Mouse (Mus musculus) spleen, embryonic (tissue): ENCODE results near the gene Atf7.

Experiments
- CTCF ChIA-PET: fragments of 350-600 bp; sonication (Branson Sonifier 250); formaldehyde crosslinking; loops from one replicate; lab custom pipeline; 2022; lab: Charles Lee

The Atf7 gene

GRCm38 (mm10) chr15:102622536-102622935 is 2.7 kb downstream of the Atf7 start:
- CTCF ChIA-PET: no interaction called here

- CTCF ChIA-PET: interaction anchor here (0.7 kb wide), 1 partner anchor 48 kb away, joined by 3 read pairs; no protein-coding TSS in a partner anchor
Measured at GRCm38 (mm10) chr15:102620765-102621164, 4.5 kb downstream of the Atf7 start.

DNA sequence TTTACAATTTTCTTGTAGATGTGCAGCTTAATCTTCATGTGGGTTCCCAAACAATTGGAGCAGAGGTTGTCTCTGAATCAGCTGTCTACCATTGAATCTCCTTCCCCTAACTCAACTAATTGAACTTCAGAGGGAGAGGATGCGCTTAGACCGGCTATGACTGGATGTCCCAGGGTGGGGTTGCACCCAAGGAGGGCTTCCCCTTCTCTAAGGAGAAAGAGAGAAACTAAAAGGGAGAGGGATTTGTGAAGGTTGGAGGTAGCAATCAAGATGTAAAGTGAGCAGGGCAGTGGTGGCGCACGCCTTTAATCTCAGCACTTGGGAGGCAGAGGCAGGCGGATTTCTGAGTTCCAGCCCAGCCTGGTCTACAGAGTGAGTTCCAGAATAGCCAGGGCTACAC is 5.8 kb downstream of the Atf7 start:
- CTCF ChIA-PET: no interaction called here

- CTCF ChIA-PET: interaction anchor here (1.2 kb wide), 1 partner anchor 54 kb away, joined by 4 read pairs; the partner anchor contains the start of gene Atp5g2
Measured at GRCm38 (mm10) chr15:102617654-102618053, 7.6 kb downstream of the Atf7 start.

DNA sequence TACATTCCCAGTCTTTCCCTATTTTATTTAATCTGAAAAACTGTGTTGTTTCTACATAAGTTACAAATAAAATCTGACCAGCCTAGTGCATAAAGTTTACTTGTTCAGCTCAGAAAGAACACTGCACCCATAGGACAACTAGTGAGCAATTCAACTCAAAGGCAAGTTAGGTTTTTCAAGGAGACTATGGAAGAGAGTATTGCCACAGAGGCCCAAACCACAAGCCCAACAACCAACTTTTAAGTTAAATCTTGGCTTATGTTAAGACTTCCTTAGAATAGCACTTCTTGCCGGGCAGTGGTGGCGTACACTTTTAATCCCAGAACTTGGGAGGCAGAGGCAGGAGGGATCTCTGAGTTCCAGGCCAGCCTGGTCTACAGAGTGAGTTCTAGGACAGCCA is 9.1 kb downstream of the Atf7 start:
- CTCF ChIA-PET: no interaction called here

DNA sequence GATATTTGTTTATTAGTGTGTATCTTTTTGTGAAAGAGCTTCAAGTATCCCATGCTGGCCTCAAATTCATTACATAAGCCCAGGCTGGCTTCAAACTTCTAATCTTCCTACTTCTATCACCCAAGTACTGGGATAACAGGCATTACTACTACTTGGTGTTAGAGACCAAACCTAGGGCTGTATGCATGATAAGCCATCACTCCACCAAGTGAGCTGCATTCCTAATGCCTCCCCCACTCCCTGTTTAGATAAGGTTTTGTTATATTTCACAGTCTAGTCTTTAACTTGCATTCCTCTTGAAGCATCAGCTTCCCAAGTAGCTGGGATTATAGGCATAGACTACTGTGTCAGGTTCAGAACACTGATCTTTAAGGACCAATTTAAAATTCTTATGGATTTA is 11.0 kb downstream of the Atf7 start:
- CTCF ChIA-PET: interaction anchor here (0.6 kb wide), 1 partner anchor 13 kb away, joined by 4 read pairs; no protein-coding TSS in a partner anchor

GRCm38 (mm10) chr15:102612966-102613365 is 12.3 kb downstream of the Atf7 start:
- CTCF ChIA-PET: interaction anchor here (0.6 kb wide), 1 partner anchor 659 kb away, joined by 3 read pairs; no protein-coding TSS in a partner anchor

DNA sequence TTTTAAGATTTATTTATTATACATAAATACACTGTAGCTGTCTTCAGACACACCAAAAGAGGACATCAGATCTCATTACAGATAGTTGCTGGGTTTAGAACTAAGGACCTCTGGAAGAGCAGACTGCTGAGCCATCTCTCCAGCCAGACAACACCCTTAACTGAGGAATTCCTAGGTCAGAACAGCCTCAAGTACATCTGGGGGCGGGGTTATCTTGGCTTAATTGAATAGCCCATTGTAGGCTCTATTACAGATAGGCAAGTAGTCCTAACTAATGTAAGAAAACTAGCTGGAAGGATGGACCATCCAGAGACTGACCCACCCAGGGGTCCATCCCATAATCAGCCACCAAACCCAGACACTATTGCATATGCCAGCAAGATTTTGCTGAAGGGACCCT is 16.7 kb downstream of the Atf7 start:
- CTCF ChIA-PET: interaction anchor here (0.7 kb wide), 1 partner anchor 18 kb away, joined by 3 read pairs; no protein-coding TSS in a partner anchor

DNA sequence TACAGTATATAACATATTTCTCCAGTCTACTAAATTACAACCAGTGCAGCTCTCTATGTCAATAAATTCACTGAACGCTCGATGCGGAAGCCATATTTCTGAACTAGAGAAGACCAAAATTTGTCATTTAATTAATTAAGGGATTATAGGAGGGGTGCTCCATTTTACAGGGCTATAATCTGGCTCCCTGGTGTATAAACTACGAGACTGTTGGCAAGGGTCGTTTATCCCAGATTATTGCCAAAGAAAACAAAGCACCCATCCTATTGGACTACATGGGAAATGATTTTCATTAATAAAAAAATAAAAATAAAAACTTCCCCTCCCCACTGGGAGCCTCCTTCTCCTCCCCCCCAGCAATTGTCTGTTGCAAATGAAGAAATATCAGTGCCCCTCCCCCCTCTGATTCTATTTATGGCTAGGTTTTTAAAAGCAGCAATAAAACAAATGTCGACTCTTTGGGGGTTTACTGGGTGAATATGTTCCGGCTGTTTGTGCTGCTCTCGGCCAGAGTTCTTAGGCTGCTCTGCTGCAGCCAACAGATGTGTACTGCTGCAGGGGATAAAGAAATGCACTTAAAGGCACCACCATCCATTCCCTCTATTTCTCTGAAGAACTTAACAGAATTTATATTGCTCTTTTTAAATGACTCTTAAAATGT is 31.1 kb downstream of the Atf7 start:
- CTCF ChIA-PET: no interaction called here

GRCm38 (mm10) chr15:102592674-102593073 is 32.6 kb downstream of the Atf7 start:
- CTCF ChIA-PET: no interaction called here

- CTCF ChIA-PET: interaction anchor here (0.6 kb wide), 2 partner anchors 18 to 48 kb away, joined by 3 read pairs; no protein-coding TSS in a partner anchor
Measured at GRCm38 (mm10) chr15:102590567-102590966, 34.7 kb downstream of the Atf7 start.

DNA sequence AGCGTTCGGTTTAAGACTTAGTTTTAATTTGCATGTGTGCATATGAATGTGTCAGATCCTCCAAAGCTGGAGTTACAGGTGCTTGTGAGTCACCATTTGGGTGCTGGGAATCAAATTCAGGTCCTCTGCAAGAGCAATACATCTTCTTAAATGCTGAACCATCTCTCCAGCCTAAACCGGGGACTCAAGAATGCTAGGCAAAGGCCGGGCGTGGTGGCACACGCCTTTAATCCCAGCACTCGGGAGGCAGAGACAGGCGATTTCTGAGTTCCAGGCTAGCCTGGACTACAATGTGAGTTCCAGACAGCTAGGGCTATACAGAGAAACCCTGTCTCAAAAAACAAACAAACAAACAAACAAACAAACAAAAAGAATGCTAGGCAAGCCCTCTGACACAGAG is 35.4 kb downstream of the Atf7 start:
- CTCF ChIA-PET: no interaction called here

DNA sequence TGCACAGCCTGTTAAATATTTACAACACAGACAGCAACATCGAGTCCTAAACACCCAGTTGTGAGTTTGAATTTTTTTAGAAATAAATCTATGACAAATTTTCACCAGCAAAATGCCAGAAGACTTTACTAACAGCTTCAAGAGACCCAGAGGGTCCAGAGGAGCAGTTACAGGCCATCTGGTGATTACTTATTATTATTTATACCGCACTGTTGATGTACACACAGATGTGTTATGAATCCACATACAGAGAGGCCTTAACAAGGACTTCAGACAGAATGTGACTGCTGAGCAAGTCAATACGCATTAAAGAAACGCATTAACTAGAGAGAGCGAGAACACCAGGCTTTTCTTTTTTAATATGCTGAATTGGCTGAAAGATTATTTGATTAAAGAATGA is 39.8 kb downstream of the Atf7 start:
- CTCF ChIA-PET: no interaction called here

DNA sequence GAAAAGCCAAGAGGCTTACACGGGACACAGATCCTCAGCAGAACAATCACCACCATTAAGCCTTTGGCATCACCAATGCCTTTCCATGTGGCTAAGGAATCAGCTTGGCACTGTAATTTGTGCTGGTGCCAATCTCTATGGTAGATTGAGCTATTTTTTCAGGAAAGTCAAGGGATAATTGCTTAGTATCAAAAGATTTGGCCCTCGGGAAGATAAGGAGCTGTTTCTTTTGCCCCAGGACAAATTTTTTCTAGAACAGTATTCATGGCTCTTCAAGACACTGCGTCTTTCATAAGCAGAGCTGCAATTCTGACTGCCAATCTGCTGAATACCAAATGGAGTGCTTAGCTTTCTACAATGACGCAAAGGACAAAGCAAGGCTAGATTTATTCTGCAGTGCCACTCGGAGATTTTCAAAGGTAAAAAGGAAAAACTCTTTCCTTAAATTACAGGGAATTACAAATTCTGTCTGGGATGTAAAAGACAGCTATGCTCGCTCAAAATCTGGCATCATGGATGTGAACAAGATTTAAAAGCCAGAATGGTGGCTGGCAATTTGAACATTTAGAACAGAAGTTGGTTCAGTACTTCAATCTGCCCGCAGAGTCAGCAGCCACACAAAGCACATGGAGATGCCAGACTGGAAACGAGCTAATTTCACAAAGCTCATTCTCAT is 41.4 kb downstream of the Atf7 start:
- CTCF ChIA-PET: no interaction called here

DNA sequence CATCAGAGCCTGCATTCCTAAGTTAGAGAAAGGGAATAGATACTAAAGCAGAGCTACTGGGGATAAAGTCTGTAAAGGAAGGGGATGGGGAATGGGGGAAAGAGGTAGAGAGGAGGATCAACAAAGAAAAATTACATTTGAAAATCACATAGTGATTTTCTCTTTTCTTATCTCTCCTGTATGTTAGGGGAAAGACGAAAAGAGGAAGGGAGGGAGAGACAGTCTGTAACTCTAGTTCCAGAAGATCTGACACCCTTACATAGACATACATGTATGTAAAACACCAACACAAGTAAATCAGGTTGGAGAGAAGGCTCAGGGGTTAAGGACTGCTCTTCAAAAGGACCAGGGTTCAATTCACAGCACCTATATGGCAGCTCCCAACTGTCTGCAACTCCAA is 44.1 kb downstream of the Atf7 start:
- CTCF ChIA-PET: interaction anchor here (0.7 kb wide), 1 partner anchor 1314 kb away, joined by 7 read pairs; no protein-coding TSS in a partner anchor

- CTCF ChIA-PET: no interaction called here
Measured at GRCm38 (mm10) chr15:102578351-102578750, 46.9 kb downstream of the Atf7 start.

- CTCF ChIA-PET: no interaction called here
Measured at GRCm38 (mm10) chr15:102576972-102577371, 48.3 kb downstream of the Atf7 start.

DNA sequence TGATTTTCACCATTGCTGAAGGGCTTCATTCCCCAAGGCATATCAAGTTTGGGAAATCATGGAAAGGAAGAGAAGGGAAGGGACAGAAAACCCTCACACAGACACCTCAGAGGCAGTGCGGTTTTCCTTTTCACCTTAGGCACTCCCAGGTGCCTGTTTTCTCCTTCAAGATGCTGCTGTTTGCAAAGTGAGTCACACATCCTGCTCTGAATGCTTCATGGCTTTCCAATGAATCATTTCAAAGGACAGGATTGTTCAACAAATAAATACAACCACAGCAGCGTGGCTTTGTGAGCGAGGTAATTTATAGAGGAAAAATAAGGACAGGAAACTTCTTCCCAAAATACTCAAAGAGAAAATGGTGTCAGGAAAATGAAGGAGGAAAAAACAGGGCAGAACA is 53.2 kb downstream of the Atf7 start:
- CTCF ChIA-PET: no interaction called here

DNA sequence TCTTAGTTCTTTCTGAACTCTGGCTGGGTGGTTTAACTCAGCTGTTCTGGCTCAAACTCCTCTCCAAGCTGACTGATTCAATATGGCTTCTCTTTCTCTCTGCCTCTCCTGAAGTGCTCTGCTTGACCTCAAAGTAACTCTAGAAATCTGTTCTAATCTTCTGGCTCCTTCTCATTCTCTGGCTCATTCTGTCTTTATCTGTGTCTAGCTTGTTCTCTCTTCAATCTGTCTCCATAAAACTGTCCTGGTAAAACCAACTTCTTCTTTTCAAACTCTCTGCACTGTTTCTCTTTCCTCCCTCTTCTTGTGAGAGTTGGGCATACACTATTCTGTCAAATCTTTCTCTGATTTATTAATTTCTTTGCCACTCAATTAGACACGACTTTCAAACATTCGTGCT is 57.4 kb downstream of the Atf7 start:
- CTCF ChIA-PET: no interaction called here

DNA sequence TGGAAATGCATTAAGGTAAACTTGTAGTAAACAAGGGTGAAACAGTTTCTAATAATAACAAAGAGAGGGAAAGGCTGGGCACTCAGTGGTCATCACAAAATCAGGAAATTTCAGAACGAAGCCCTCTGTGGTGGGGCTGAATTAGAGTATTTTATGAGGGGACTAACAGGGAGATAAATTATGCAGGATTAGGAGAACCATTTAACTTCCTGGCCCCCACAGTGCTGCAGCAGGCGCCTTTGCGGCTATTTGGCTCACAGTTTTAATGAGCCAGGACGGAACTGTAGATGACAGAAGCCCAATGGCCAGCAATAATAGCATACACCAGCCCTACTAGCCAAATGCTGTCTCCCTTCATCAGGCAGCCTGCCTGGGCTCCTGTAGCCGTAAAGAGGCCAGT is 61.6 kb downstream of the Atf7 start:
- CTCF ChIA-PET: no interaction called here

DNA sequence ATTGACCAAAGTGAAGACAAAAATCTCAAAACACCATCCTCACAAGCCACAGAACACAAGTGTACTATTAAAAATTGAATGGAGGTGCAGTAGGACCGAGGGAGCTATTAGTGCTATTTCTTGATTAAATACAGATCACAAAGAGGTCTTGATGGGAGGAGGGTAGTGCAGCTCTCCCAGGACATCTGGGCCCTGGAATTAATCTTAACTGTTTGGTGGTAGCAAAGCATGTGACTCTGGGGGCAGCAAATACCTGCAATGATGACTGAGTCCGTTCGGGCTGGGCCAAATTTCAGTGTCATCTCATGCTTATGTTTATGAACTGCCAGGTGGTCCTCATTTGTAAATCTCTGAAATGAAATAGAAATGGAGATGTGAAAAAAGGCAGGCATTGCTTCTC is 62.2 kb downstream of the Atf7 start:
- CTCF ChIA-PET: no interaction called here

DNA sequence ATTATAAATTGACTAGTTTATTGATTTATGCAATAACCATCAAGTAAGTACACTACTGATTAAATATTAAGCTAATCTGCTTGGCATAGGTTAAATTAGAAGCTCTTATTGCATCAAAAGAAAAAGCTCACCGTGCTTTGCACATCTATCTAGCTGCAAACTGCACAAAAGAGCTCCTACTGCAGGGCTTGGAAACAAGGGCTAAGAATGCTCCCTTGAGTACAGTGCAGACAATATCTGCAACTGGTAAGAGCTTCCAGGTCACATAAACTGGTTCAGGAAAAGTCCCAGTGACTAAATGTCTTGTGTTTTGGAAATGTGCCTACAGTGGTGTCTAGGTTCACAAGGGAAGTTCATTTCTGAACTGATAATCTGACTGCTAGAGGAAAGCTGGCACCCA is 62.8 kb downstream of the Atf7 start:
- CTCF ChIA-PET: no interaction called here

GRCm38 (mm10) chr15:102557580-102557979 is 67.7 kb downstream of the Atf7 start:
- CTCF ChIA-PET: no interaction called here
